Mouse (Mus musculus): ENCODE measurements around the gene Fas.

Fas gene

DNA sequence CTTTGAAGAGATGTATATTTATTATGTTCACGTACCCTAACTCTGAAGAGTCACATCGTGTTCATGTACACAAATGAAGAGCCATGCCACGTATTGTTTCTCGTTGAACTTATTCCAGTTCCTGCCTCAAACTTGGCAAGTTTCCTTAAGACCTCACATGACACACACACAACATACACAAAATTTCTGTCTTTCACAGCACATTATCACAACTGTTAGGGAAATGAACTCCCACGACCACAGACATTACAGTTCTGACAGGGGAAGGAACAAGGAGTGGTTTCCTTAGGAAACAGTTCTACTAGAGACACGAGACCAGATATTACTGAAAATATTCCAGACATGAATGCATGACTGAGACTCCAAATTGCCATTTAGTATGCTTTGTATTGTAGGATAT is 6.9 kb upstream of the Fas start:
- DNase-seq (ENCODE audit: low read depth, low spot score), result no peak

DNA sequence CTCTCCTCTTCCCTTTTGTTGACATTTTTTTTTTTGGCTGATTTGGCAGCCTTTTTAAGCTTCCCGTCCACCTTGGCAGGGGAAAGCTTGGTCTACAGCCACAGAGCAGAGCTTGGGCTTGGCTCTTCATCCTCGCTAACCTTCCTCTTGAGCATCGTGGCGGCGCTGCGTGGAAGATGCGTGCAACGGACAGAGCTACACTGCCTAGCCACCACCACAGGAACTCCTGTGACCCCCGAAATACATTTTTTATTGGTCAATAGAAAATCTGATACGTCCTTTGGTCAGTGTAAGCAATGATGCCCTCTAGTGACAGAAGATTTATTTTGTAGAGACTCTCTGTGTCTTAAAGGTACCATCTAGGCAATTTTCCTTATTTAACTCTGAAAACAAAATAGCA is 6.1 kb upstream of the Fas start:
- DNase-seq (ENCODE audit: low read depth, low spot score), result no peak

DNA sequence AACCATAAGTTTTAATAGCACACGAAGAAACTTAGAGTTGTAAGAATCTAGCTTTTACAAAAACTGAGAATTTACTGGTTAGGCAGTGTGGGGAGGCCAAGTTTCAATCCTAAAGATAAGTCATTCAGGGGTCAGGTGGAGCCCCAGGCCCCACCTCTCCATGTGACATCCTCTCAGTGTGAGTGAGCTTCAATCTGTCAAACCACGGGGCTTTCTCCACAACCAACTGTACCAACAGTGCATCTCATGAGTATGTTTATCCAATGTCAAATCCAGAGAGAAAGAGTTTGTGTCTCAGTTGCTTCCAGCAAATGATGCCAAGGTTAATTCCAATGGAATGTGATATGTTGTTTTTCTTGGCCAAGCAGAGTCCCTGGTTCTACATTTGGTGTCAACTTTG is 5.6 kb upstream of the Fas start:
- DNase-seq (ENCODE audit: low read depth, low spot score), result no peak

DNA sequence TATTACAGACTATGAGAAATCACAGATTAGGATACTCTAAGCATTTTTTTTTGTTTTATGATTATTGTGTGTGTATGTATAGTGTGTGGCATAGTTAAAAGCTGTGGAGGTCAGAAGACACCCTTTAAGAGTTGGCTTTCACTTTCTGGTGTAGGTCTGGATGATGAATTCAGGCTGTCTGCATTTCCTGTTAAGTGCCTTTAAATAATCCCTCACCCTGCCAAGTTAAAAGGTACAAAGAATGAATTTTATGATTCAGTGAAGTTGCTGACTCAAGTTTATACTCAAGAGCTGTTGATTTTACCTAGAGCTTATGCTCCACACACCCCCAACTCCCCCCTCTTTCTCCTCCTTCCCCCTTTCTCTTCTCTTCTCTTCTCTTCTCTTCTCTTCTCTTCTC is 3.2 kb upstream of the Fas start:
- no peak for DNase-seq (ENCODE audit: low read depth, low spot score)

DNA sequence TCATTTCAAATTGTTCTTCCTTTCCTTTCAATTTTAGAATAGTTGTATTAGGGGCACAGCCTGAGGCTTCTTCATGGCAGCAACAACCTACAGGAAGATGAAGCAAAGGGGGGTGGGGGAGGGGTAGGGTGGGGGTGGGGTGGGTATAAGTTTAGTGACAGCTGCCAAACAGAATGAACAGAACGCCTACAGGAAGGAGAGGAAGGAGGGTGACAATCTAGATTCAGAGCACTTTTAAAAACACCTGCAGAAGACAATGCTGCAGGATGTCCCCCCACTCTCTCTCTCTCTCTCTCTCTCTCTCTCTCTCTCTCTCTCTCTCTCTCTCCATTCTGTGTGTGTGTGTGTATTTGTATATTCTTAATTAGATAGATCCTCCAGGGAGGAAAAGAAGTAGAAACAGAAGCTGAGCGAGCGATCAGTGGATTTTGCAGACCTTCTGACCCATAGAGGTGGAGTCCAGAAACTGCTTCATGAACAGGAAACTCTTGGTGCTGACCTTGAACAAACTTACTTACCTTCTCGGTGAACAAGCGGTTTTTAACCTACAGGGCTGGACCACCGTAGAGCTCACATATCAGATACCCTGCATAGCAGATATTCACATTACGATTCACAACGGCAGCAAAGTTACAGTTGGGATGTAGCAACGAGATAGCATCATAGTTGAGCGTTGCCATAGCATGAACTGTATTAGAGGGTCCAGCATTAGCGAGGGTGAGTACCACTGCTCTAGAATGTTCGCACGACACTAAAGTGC is 2.6 kb upstream of the Fas start:
- no peak for DNase-seq (ENCODE audit: low read depth, low spot score)

DNA sequence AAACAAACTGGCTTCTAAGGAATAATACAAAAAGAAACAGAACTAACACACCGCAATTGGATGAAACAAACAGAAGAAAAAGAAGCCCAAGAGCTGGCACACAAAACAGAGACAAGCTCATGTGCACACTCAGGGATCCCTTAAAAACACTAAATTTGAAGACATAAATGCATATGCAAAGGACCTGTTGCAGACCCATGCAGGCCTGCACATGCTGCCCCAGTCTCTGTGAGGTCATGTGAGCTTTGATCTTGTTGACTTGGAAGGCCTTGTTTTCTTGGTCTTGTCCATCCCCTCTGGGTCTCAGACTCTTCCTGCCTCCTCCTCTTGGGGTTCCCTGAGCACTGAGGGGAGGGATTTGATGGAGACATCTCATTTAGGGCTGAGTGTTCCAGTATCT is 1.8 kb upstream of the Fas start:
- DNase-seq (ENCODE audit: low read depth, low spot score), result no peak

DNA sequence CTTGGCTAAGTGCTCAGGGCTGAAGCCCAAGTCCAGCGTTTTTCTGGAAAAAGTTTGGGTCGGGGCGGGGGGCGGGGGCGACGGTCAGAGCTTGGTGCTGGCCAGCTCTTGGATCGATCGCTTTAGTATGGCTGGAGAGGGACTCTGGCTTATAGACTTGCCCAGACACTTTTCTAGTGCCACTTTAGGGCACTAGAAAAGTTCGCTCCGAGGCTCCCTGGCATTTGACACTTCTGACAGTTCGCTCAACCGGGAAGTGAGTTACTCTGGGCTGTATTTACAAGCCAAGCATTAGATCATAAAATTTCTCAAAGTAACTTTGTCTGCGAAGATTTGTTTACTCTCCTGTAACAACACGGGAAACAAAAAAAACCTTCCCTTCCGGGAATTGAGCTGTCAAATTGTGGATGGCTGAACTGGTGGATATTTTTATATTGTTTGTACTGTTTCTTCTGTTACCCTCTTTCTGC is 441 bp downstream of the Fas start:
- no peak for DNase-seq (ENCODE audit: low read depth, low spot score)

DNA sequence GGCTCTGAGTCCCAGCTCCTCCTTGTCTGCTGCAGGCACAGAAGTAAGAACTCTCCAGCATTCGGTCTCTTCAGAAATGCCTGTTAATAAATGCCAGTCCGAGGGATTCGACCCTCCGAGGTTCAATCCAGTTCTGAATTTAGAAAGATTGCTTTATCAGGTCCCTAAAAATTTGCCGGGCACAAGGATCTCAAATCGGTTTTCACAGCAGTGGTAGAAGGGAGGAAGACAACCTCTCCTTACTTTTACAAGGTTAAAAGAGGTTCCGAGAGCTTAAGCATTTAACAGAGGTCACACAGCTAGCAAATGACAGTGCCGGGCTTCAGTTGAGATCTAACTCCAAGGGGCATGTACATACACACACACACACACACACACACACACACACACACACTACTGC is 913 bp downstream of the Fas start:
- DNase-seq (ENCODE audit: low read depth, low spot score), result no peak

DNA sequence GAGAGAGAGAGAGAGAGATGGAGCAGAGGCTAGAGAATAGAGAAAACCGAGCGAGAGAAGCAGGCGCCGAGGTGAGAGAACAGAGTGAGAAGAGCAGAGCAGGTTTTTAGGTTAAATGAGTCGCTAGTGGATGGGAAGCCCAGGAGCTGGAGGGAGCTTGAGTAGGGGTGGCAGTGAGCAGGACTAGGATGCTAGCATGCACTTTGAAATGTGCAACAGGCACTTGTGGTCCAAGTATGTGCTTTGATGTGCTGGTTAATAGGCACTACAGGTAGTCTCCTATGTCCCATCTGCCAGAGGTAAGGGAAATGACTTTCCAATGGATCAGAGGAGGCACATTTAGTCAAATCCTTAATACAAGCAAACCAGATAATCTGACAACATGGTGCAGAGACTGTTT is 1.5 kb downstream of the Fas start:
- no peak for DNase-seq (ENCODE audit: low read depth, low spot score)

DNA sequence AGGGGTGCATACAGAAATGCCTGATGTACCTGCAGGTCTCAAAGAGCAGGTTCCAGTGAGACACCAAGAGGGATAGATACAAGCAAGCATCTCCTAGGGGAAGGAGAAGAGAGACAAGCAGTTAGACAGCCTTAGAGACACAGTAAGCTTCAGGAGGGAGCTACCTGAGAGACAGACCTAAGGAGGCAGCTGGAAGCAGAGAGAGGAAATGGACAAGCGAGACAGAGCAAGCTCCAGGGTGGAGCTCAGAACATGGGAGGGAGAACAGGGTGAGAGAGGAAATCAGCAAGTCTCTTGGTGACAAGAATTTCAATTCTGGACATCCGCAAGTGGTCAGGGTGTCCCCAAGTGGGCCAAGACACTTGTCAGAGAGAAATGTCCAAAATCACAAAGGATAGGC is 2.2 kb downstream of the Fas start:
- no peak for DNase-seq (ENCODE audit: low read depth, low spot score)

DNA sequence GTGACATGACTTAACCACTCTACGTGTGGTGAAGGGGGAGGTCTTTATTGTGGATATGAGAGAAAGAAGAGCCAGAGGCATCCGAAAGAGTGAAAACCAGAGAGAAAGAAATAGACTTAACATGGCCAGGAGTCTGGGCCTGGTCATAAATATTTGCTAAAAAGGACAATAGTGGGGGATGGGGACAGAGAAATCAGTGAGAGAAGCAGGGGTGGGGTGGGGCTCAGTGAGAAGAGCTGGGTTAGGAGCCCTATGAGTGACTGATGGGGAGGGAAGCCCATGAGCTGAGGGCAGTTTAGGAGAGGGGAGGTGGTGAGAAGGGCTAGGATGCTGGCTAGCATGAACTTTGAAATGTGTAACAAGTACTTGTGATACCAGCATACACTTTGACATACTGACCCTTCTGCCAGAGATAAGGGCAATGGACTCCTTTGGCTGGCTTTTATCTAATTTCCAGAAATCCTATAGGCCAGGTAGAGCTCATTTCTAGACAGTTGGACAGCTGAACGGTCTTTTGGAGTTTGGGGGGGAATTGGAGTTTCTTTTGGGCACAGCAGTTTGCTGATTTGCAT is 3.0 kb downstream of the Fas start:
- no peak for DNase-seq (ENCODE audit: low read depth, low spot score)

DNA sequence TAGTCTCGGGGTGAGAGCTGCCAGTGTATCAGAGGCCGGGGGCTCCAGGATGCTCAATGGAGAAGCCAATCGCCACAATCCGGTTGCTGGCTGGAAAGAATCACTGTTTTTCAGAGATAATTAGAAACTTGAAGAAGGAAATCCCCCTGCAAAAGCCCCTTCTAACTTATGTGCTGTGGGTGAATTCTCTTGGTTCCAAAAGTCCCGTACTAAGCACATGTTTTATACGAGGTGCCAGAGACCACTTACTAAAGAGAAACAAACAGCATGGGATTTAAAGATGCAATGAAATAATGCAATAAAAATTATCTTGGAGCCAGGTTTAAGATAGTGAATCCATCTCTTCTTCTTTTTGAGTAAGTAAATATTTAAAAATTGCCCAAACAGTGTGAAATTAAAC is 5.0 kb downstream of the Fas start:
- no peak for DNase-seq (ENCODE audit: low read depth, low spot score)

DNA sequence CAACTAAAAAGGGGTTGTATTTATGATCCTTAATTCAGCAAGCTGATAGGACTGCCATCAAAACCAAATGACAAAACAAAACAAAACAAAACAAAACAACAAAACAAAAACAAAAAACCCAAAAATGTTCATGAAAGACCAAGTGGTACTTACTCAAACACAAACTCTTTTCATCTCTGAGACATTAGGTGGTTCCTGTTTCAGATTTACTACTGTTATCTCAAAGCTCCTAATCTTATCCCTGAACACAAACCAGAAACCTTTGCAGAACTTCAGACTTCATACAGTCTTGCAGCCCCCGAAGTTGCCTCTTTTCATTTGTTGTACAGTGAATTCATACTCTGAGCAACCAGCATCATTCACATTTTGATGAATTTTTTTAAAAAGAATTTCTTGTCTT is 8.1 kb downstream of the Fas start:
- no peak for DNase-seq (ENCODE audit: low read depth, low spot score)

DNA sequence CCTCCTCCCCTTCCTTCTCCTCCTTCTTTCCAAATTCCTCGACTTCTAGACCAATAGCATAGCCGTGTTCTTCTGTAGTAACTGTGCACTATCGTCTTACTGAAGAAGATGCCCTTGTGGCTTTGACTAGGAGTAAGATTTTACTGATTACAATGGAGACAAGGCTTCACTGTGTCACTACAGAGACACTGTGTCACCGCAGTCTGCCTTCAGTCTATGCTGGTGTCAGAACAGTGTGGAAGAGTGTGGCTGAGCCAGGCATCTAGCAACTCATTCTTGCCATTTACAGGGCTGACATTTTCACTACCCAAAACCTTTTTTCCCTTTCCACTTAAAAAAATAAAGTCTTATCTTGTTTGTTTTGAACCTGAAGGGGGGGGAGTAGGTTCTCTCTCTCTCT is 8.8 kb downstream of the Fas start:
- no peak for DNase-seq (ENCODE audit: low read depth, low spot score)

DNA sequence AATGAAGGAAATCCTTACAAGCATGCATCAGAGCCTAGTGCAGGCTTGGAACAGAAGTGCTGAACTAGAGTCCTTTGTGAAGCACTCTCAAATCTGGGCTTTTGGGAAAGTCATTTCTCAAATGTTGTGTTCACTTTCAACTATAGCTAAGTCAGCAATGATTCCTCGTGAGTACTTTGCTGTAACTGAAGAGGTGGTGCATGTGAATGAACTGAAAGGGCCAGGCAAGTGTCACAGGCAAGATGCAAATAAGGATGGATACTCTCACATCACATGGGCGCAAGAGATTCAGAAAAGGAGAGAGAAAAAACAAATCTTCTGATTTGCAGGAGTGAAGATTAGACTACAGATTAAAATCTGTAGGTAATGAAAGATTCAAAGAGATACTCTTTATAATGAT is 10.0 kb downstream of the Fas start:
- no peak for DNase-seq (ENCODE audit: low read depth, low spot score)

DNA sequence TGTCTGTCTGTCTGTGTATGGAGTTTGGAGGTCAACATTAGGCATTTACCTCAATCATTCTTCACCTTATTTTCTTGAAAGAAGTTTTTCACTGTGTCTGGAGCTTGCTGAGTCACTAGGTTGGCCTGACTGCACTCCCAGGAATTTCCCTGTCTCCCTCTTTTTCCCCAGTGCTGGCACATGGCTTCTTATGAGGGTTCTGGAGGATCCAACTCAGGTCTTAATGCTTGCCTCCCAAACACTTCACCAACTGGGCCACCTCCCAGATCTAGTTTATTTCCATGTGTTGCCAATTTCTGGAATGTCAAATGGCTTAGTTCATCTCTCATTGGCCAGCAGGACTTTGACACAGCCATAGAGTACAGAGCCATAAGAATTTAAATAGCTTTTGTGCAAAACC is 14.5 kb downstream of the Fas start:
- no peak for DNase-seq (ENCODE audit: low read depth, low spot score)

DNA sequence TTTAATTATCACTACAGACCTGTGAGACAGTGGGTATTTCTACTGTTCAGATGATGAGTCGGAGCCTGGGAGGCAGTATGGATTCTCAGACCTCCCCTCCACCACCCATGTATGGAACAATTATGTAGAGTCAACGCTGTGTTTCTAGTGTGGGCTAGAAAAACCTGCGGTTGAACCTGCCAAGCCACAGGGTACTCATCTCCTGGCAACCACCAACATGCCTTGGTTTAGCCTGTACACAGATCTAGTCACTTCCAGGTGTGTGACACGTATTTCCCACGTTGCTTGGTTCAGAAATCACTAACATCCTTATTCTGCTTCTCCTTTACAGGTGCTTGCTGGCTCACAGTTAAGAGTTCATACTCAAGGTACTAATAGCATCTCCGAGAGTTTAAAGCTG is 16.3 kb downstream of the Fas start:
- no peak for DNase-seq (ENCODE audit: low read depth, low spot score)

DNA sequence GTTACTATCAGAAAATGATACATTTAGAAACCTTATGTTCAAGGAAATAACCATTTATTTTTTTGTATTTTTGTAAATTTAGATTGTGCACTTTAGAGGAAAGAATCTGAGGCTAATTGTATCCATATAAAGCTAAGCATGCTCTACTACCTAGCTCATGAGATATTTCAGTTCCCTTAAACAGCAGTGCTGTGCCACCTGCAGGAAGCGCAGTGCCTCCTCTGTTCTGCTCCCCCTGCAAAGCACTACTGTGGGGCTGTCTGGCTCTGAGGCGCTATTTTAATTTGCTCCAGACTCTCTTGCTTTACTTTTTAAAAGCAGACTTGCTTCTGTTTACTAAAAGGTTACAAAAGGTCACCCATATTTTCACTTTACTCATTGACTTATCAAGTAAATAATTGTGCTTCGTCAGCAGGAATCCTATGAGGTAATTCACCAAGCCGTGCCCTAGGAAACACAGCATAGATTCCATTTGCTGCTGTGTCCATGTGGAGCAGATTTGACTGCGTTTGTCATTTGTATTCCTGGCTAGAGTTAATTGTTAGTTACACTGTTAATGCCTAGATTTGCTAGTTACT is 21.8 kb downstream of the Fas start:
- DNase-seq (ENCODE audit: low read depth, low spot score), result no peak

DNA sequence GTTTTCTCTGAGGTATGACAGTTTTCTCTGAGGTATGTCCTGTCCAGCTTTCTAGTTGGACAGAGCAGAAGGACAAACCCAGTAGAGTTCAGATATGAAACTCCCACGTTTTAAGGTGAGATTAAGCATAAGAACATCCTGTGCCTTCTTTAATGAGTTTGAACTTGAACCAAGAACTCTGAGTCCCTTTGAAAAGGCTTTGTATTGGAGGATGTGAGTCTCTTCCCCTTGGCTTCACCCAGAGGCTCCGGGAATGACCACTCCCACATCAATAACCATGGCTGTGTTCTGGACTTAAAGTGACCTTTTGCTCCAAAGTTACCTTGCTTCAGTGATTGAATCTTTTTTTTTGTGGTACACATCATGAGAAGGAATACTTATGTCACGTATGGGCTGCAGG is 37.6 kb downstream of the Fas start:
- DNase-seq (ENCODE audit: low read depth, low spot score), result peak; percentile 13

DNA sequence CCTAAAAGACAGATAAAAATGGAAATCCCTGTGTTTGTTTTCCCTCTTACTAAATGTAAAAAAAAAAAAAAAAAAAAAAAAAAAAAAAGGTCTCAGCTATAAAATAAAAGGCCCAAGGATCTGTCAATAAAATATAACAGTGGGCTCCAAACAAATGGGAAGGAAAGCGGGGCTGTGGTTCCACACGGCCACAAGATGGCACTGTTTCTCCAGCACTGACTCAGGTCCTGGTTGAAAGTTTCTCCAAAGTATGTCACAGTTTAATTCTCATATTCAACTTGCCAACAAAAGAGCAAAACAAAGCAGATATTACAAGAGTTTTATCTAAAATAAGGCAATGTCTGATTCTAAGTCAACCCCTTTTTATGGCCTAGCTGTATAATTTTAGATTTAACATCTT is 43.8 kb downstream of the Fas start:
- DNase-seq (ENCODE audit: low read depth, low spot score), result peak; percentile 48

DNA sequence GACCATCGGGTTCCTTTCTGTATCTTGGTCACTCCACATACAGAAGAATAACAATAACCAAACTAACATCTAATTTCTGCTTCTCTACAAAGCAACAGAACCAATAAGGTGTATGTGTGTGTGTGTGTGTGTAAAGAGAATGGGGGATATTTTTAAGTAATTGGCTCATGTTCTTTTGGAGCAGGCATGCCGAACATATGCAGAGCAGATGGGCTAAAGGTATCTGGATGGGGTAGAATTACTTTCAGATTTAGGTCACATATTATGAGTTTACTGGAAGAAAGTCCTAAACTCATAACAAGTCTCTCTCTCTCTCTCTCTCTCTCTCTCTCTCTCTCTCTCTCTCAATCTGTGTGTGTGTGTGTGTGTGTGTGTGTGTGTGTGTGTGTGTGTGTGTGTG is 54.2 kb downstream of the Fas start:
- no peak for DNase-seq (ENCODE audit: low read depth, low spot score)

DNA sequence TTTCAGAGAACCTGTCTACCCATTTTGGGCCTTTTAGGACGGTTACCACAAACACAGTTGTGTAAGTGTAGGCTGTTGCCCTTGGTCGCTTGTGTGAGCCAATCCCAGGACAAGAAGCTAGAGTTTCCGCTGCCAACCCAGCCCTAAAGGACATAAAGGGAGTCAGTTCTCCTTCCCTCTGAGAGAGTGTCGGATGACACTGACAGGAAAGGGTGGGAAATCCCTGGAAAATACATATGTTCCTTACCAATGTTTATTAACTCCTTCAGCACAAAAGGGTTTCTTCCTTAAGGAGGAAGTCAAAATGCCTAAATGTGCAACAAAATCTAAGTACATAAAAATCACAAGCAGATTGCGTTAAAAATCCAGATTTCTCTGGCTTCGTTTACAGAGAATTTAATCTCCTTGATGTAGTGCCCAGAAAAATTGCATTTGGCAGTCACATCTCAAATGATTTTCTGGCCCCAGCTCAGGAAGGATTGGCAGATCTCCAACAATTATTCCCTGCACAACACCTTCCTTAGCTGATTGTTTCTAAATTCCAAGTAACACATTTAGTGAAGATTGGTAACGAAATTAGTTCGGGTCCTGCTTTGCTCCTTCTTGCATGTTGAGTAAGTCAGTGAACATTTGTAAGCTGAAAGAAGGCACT is 55.3 kb downstream of the Fas start:
- peak; percentile 22 for DNase-seq (ENCODE audit: low read depth, low spot score)

DNA sequence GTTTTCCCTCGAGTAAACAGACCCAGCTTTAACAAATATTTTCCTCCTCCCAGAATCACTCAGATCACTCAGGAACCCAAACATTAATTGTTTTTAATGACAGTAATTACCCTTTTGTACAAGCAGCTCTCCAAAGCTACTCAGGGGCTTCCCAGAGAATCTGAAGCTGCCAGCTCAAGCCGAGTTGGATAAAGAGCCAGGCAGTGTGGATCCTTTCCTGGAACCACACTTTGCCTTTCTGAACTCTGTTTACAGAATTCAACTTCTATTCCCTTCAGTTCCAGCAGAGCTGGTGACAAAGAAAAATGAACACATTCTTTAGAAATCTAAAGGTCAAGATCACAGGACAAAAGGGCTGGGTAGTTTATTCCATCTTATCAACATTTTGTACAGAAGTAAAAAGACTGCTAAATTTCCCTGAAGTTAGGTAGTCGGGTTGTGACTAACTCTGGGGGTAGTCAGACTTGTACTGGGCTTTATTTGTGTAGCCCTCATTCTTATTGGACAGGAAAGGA is 62.9 kb downstream of the Fas start:
- no peak for DNase-seq (ENCODE audit: low read depth, low spot score)

All from skeletal muscle tissue, adult 2 months (tissue).